Comparison of ENCODE assay signal across 8 mouse cellular contexts in genomic region chr4:126309922-126310309, GRCm38 (mm10). TPM values are rescaled to one million over a fixed set of nuclear protein-coding genes. Genes with fewer than 3 reads are reported as not detected.
DNase-seq lines count a peak whose midpoint lies in the region; ATAC-seq and TF ChIP-seq lines count a peak whose summit lies in the region.

No protein-coding gene starts in this region.

- no peak overlapping the region for H3K27ac ChIP-seq in forebrain, embryonic 16.5 days (ENCODE audit: low read length)
- H3K27ac ChIP-seq in layer of hippocampus, adult 2 months, result no peak overlapping the region
- no peak overlapping the region for H3K27ac ChIP-seq in lung, embryonic 14.5 days (ENCODE audit: low read depth)
- H3K27ac ChIP-seq in thymus, adult 2 months (ENCODE audit: control insufficient read depth, insufficient read depth, low read length), result no peak overlapping the region

- peak overlapping the region; percentile 49 for H3K4me2 ChIP-seq in forebrain, embryonic 16.5 days (ENCODE audit: low read length)
- peak overlapping the region; percentile 52 for H3K4me2 ChIP-seq in lung, embryonic 14.5 days

- no peaks in the 10 kb centered on the region for H3K36me3 ChIP-seq in forebrain, embryonic 16.5 days (ENCODE audit: control insufficient read depth, insufficient read depth)
- peaks cover 2% of the 10 kb centered on the region; the same call in 1 of the 2 replicates for H3K36me3 ChIP-seq in lung, embryonic 14.5 days (ENCODE audit: insufficient read depth)
- H3K36me3 ChIP-seq in thymus, adult 2 months (ENCODE audit: control insufficient read depth, insufficient read depth, low read length), result no peaks in the 10 kb centered on the region

- ATAC-seq in forebrain, embryonic 16.5 days, result peak; percentile 87
- peak; percentile 60 for ATAC-seq in lung, embryonic 14.5 days (ENCODE audit: insufficient read depth)

- peaks cover 3% of the 10 kb centered on the region; the same call in 1 of the 2 replicates for H3K4me1 ChIP-seq in forebrain, embryonic 16.5 days (replicated peaks; ENCODE audit: control insufficient read depth, insufficient read depth, low read length)
- H3K4me1 ChIP-seq in lung, embryonic 14.5 days (ENCODE audit: insufficient read depth), result no peaks in the 10 kb centered on the region
- 0 out of 2 replicates have a peak, but pooled peaks cover 4% of the 10 kb centered on the region for H3K4me1 ChIP-seq in thymus, adult 2 months (replicated peaks; ENCODE audit: control insufficient read depth, insufficient read depth, low read length)

- H3K9me3 ChIP-seq in forebrain, embryonic 16.5 days (ENCODE audit: control insufficient read depth, low read length), result 0 out of 2 replicates have a peak, but pooled peaks cover 2% of the 10 kb centered on the region
- no peaks in the 10 kb centered on the region for H3K9me3 ChIP-seq in lung, embryonic 14.5 days (ENCODE audit: low read depth, low read length)

- intact Hi-C loops in heart, postnatal 36 days (cut with DNase I), result loop anchor here (1.0 to 5.0 kb wide), 4 partner anchors 32 to 127 kb away; partner anchors contain the start of gene Trappc3

- peak; percentile 78 for TF ChIP-seq CTCF in layer of hippocampus, adult 2 months (conservative IDR thresholded peaks at IDR 0.05)
- peak; percentile 92 for TF ChIP-seq CTCF in lung, embryonic 14.5 days (IDR thresholded peaks at IDR 0.05; ENCODE audit: low read depth)
- TF ChIP-seq CTCF in thymus, adult 2 months (IDR thresholded peaks at IDR 0.05; ENCODE audit: borderline replicate concordance, control insufficient read depth, extremely low read depth, insufficient read depth, low read length, poor library complexity), result peak; percentile 47; the same call in 1 of the 2 replicates

- H3K4me3 ChIP-seq in forebrain, embryonic 16.5 days (replicated peaks; ENCODE audit: low read length), result peak overlapping the region; percentile 30
- peak overlapping the region; percentile 43 for H3K4me3 ChIP-seq in layer of hippocampus, adult 2 months
- H3K4me3 ChIP-seq in lung, embryonic 14.5 days (ENCODE audit: low read depth, low read length), result no peak overlapping the region
- H3K4me3 ChIP-seq in thymus, adult 2 months (ENCODE audit: control insufficient read depth, insufficient read depth, low read length), result no peak overlapping the region

- DNase-seq in ES-CJ7 (ENCODE audit: low read depth, low spot score), result peak; percentile 94
- peak; percentile 91 for DNase-seq in cerebellum, adult 11 months
- DNase-seq in heart, postnatal 36 days, result peak; percentile 86 to 92
- peak; percentile 80 to 93 for DNase-seq in layer of hippocampus, adult 2 months (ENCODE audit: low spot score in 2 of 2)
- peak; percentile 94 for DNase-seq in lung, embryonic 14.5 days
- DNase-seq in ovary, adult 18-20 months (ENCODE audit: low spot score), result peak; percentile 54
- DNase-seq in thymus, adult 2 months, result peak; percentile 82

- no peak overlapping the region for H3K9ac ChIP-seq in forebrain, embryonic 16.5 days (replicated peaks; ENCODE audit: low read depth, low read length)
- no peak overlapping the region for H3K9ac ChIP-seq in lung, embryonic 14.5 days

- WGBS in forebrain, embryonic 16.5 days, result 0% methylated on average over 7 of the region's 7 CpGs
- WGBS in lung, embryonic 14.5 days, result under 1% methylated on average over 7 of the region's 7 CpGs
- WGBS in thymus, adult 2 months, result 1% methylated on average over 7 of the region's 7 CpGs

- TF ChIP-seq POLR2A in thymus, adult 2 months (IDR thresholded peaks at IDR 0.05; ENCODE audit: control insufficient read depth, extremely low read depth, insufficient read depth, low read length, poor library complexity), result no peak

- H3K27me3 ChIP-seq in forebrain, embryonic 16.5 days (replicated peaks; ENCODE audit: control insufficient read depth, insufficient read depth, low read length), result no peaks in the 10 kb centered on the region
- H3K27me3 ChIP-seq in lung, embryonic 14.5 days (ENCODE audit: insufficient read depth, low read length), result no peaks in the 10 kb centered on the region
- no peaks in the 10 kb centered on the region for H3K27me3 ChIP-seq in thymus, adult 2 months (ENCODE audit: control insufficient read depth, insufficient read depth, low read length)

RNA-seq across cellular contexts. Expression of gene Adprhl2, which starts 11.6 kb away (rescaled TPM):
- 81.7 and 88.1 TPM in 2 replicates for polyA plus RNA-seq in forebrain, embryonic 16.5 days (2015; fragmentation: Nextera tagmentation; extraction: Ambion mirVana)
- 10 to 100 TPM; 12.2 TPM for total RNA-seq in heart, postnatal 36 days (2021)
- 10 to 100 TPM; 32.2 to 33.0 TPM for total RNA-seq in layer of hippocampus, adult 2 months (2021)
- polyA plus RNA-seq in lung, embryonic 14.5 days (2014; fragmentation: Nextera tagmentation; extraction: Ambion mirVana), result 52.8 and 56.8 TPM in 2 replicates
- 66.0 and 67.9 TPM in 2 replicates for polyA plus RNA-seq in thymus, adult 2 months (2012; rRNA removed)

RNA-seq across cellular contexts. Expression of gene Tekt2, which starts 15.6 kb away (rescaled TPM):
- polyA plus RNA-seq in forebrain, embryonic 16.5 days (2015; fragmentation: Nextera tagmentation; extraction: Ambion mirVana), result 15.1 and 15.3 TPM in 2 replicates
- total RNA-seq in heart, postnatal 36 days (2021), result under 1 TPM; 0.44 to 0.84 TPM
- 1 to 10 TPM; 1.3 to 1.6 TPM for total RNA-seq in layer of hippocampus, adult 2 months (2021)
- 1.3 and 2.5 TPM in 2 replicates for polyA plus RNA-seq in lung, embryonic 14.5 days (2014; fragmentation: Nextera tagmentation; extraction: Ambion mirVana)
- 0.83 and 1.4 TPM in 2 replicates for polyA plus RNA-seq in thymus, adult 2 months (2012; rRNA removed)

RNA-seq across cellular contexts. Expression of gene Col8a2, which starts 23.3 kb away (rescaled TPM):
- polyA plus RNA-seq in forebrain, embryonic 16.5 days (2015; fragmentation: Nextera tagmentation; extraction: Ambion mirVana), result 2.1 and 3.6 TPM in 2 replicates
- total RNA-seq in heart, postnatal 36 days (2021), result under 1 TPM; 0.61 to 0.62 TPM
- 1 to 10 TPM; 1.2 to 1.5 TPM for total RNA-seq in layer of hippocampus, adult 2 months (2021)
- polyA plus RNA-seq in lung, embryonic 14.5 days (2014; fragmentation: Nextera tagmentation; extraction: Ambion mirVana), result 4.0 and 5.2 TPM in 2 replicates
- 0.28 and 0.35 TPM in 2 replicates for polyA plus RNA-seq in thymus, adult 2 months (2012; rRNA removed)

RNA-seq across cellular contexts. Expression of gene Trappc3, which starts 47.8 kb away (rescaled TPM):
- 179 and 192 TPM in 2 replicates for polyA plus RNA-seq in forebrain, embryonic 16.5 days (2015; fragmentation: Nextera tagmentation; extraction: Ambion mirVana)
- 10 to 100 TPM; 45.9 to 46.3 TPM for total RNA-seq in heart, postnatal 36 days (2021)
- total RNA-seq in layer of hippocampus, adult 2 months (2021), result 10 to 100 TPM; 85.4 to 90.5 TPM
- 26.7 and 28.9 TPM in 2 replicates for polyA plus RNA-seq in lung, embryonic 14.5 days (2014; fragmentation: Nextera tagmentation; extraction: Ambion mirVana)
- polyA plus RNA-seq in thymus, adult 2 months (2012; rRNA removed), result 48.0 and 55.1 TPM in 2 replicates

RNA-seq across cellular contexts. Expression of gene Map7d1, which starts 53.8 kb away (rescaled TPM):
- 64.7 and 68.7 TPM in 2 replicates for polyA plus RNA-seq in forebrain, embryonic 16.5 days (2015; fragmentation: Nextera tagmentation; extraction: Ambion mirVana)
- total RNA-seq in heart, postnatal 36 days (2021), result 100 to 1,000 TPM; 248 to 259 TPM
- 100 to 1,000 TPM; 246 to 249 TPM for total RNA-seq in layer of hippocampus, adult 2 months (2021)
- 50.7 and 61.1 TPM in 2 replicates for polyA plus RNA-seq in lung, embryonic 14.5 days (2014; fragmentation: Nextera tagmentation; extraction: Ambion mirVana)
- polyA plus RNA-seq in thymus, adult 2 months (2012; rRNA removed), result 74.6 and 84.2 TPM in 2 replicates

Comparison
In these comparisons a context has a peak if more than half of its experiments do, and no peak if none do; other contexts are left out.
1. H3K4me3 ChIP-seq: peak in forebrain, embryonic 16.5 days (single experiment) and layer of hippocampus, adult 2 months (single experiment); none in lung, embryonic 14.5 days (single experiment) and thymus, adult 2 months (single experiment).
2. Peak in every context shown above with its lines, with median percentiles within 50 percentile points of each other: DNase-seq and CTCF ChIP-seq.